Mouse (Mus musculus) neural tube, embryonic 13.5 days (tissue): Measurements from ENCODE around the gene Mprip. TPM values are rescaled to one million over a fixed set of nuclear protein-coding genes. Genes with fewer than 3 reads are reported as not detected.

ENCODE experiments used
- ATAC-seq: fragments of 200-750 bp; cut with Nextera tagmentation; 2 replicates; pipeline ENCODE4 v1.8.0; 2017; ENCODE audit warnings: low read depth, mild to moderate bottlenecking, moderate TSS enrichment, moderate library complexity
- H3K27ac ChIP-seq: fragments of 300-500 bp; sonication (generic); replicated peaks from 2 replicates; pipeline ENCODE4 v1.5.1; 2015; ENCODE audit warnings: moderate library complexity, mild to moderate bottlenecking, inconsistent platforms
- H3K27me3 ChIP-seq: fragments of 300-500 bp; sonication (generic); 2 replicates; pipeline ENCODE4 v1.6.1; 2015; ENCODE audit warnings: mild to moderate bottlenecking, inconsistent platforms
- H3K36me3 ChIP-seq: fragments of 300-500 bp; sonication (generic); 2 replicates; pipeline ENCODE4 v1.6.1; 2015; ENCODE audit warnings: mild to moderate bottlenecking, inconsistent platforms
- H3K4me1 ChIP-seq: fragments of 300-500 bp; sonication (generic); replicated peaks from 2 replicates; pipeline ENCODE4 v1.6.1; 2015; ENCODE audit warnings: inconsistent platforms
- H3K4me2 ChIP-seq: fragments of 300-500 bp; sonication (generic); 2 replicates; pipeline ENCODE4 v1.6.1; 2015; ENCODE audit warnings: inconsistent platforms, mild to moderate bottlenecking, moderate library complexity
- H3K4me3 ChIP-seq: fragments of 300-500 bp; sonication (generic); 2 replicates; pipeline ENCODE4 v1.5.1; 2015; ENCODE audit warnings: mild to moderate bottlenecking, inconsistent platforms
- H3K9ac ChIP-seq: fragments of 300-500 bp; sonication (generic); 2 replicates; pipeline ENCODE4 v1.6.1; 2015; ENCODE audit warnings: moderate library complexity, mild to moderate bottlenecking, inconsistent platforms
- H3K9me3 ChIP-seq: fragments of 300-500 bp; sonication (generic); 2 replicates; pipeline ENCODE4 v1.6.1; 2016; ENCODE audit warnings: inconsistent platforms
- WGBS: fragments of 180-500 bp; shearing (Covaris S2); methylation state at CpG from one replicate; pipeline ENCODE4 v1.1.7; 2015; 5-methylcytosine and 5-hydroxymethylcytosine counted together
- polyA plus RNA-seq: library from polyadenylated mRNA; unstranded; fragments of >200 nt; fragmentation: Nextera tagmentation; extraction: Ambion mirVana; gene quantifications from 2 replicates; pipeline ENCODE4 v1.2.1, GENCODE M21; 2015

Gene Mprip
- polyA plus RNA-seq, 1 experiment from 2014 or later = 73.5 TPM

- no peaks in the 10 kb centered on the region for H3K9me3 ChIP-seq
- H3K4me3 ChIP-seq = no peak overlapping the region
- 83% methylated on average over 12 of the region's 12 CpGs for WGBS
- H3K36me3 ChIP-seq = no peaks in the 10 kb centered on the region
- H3K27me3 ChIP-seq = no peaks in the 10 kb centered on the region
- no peaks in the 10 kb centered on the region for H3K4me1 ChIP-seq
- H3K4me2 ChIP-seq = no peak overlapping the region
- no peak for ATAC-seq
- no peak overlapping the region for H3K9ac ChIP-seq
- H3K27ac ChIP-seq = no peak overlapping the region
These were observed 25.0 kb upstream of the Mprip start for GRCm38 (mm10) chr11:59635821-59636694.

GRCm38 (mm10) chr11:59636695-59637414, 24.2 kb upstream of the Mprip start:
- Histone ChIP-seq H3K9ac (no peak overlapping the region), H3K9me3 (no peaks in the 10 kb centered on the region), H3K36me3 (no peaks in the 10 kb centered on the region), H3K4me3 (no peak overlapping the region), H3K27me3 (no peaks in the 10 kb centered on the region), H3K4me2 (no peak overlapping the region), H3K4me1 (no peaks in the 10 kb centered on the region), H3K27ac (no peak overlapping the region)
- ATAC-seq = no peak
- WGBS = 80% methylated on average over 7 of the region's 7 CpGs

- Histone ChIP-seq H3K9me3 (no peaks in the 10 kb centered on the region), H3K4me2 (no peak overlapping the region), H3K4me3 (no peak overlapping the region), H3K27ac (no peak overlapping the region), H3K4me1 (no peaks in the 10 kb centered on the region), H3K27me3 (no peaks in the 10 kb centered on the region), H3K36me3 (no peaks in the 10 kb centered on the region), H3K9ac (no peak overlapping the region)
- WGBS = 86% methylated on average over 4 of the region's 4 CpGs
- no peak for ATAC-seq
These were observed 21.0 kb upstream of the Mprip start for GRCm38 (mm10) chr11:59639957-59640643.

DNA sequence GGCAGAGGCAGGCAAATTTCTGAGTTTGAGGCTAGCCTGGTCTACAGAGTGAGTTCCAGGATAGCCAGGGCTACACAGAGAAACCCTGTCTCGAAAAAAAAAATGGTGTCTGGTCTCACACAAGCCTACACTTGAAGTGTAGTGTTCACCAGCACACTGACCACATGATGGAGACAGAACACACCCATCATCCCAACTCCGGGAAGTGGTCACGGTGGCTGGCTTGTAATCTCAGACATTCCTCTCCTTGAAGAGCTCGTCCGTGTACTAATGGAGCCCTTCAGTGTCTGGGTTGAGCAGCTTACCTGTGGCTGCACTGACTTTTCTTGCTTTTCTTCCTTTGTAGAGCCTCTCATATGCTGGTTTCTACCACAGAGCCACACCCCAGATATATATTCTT, 19.9 kb upstream of the Mprip start:
- Histone ChIP-seq H3K27me3 (no peaks in the 10 kb centered on the region), H3K4me2 (no peak overlapping the region), H3K36me3 (no peaks in the 10 kb centered on the region), H3K9me3 (no peaks in the 10 kb centered on the region), H3K4me1 (no peaks in the 10 kb centered on the region), H3K9ac (no peak overlapping the region), H3K27ac (no peak overlapping the region), H3K4me3 (no peak overlapping the region)
- no peak for ATAC-seq
- 83% methylated on average over 5 of the region's 5 CpGs for WGBS

DNA sequence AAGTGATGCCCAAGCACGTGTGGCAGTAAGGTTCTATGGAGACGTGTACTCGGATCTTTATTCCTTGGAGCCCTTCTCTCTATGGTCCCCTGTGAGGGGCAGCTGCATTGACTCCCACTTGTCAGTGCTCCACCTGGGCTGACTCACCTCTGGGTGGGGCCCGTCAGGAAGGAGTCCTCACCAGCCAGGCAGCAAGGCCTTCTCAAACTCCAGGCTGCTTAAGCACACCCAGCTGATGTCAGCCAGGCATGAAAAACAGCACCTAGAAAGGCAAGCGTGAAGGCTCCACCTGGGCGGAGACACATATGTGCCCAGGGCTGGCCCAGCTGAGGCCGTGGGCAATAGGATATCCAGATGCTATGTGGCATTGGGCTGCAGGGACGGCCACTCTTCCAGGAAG, 18.7 kb upstream of the Mprip start:
- no peak for ATAC-seq
- Histone ChIP-seq H3K9ac (no peak overlapping the region), H3K36me3 (no peaks in the 10 kb centered on the region), H3K4me1 (no peaks in the 10 kb centered on the region), H3K9me3 (no peaks in the 10 kb centered on the region), H3K27ac (no peak overlapping the region), H3K4me2 (no peak overlapping the region), H3K27me3 (no peaks in the 10 kb centered on the region), H3K4me3 (no peak overlapping the region)
- WGBS = 84% methylated on average over 8 of the region's 8 CpGs

DNA sequence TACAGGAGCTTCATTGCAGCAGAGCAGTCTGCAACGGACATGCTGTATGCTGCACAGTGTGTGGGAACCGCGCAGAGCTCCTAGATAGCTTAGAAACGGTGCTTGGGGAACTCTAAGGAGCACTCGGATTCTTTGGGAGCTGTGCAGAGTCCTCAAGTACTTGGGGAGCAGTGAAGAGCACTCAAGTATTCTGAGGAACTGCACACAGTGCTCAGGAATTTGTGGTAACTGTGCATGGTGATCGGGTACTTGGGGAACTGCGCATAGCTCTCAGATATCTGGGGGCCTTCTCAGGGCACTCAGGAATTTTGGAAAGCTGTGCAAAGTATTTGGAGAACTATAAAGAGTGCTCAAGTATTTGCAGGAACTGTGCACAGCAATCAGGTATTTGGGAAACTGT, 16.1 kb upstream of the Mprip start:
- Histone ChIP-seq H3K9me3 (no peaks in the 10 kb centered on the region), H3K9ac (no peak overlapping the region), H3K36me3 (no peaks in the 10 kb centered on the region), H3K4me3 (no peak overlapping the region), H3K4me1 (no peaks in the 10 kb centered on the region), H3K4me2 (no peak overlapping the region), H3K27ac (no peak overlapping the region), H3K27me3 (no peaks in the 10 kb centered on the region)
- no peak for ATAC-seq
- 64% methylated on average over 7 of the region's 7 CpGs for WGBS

DNA sequence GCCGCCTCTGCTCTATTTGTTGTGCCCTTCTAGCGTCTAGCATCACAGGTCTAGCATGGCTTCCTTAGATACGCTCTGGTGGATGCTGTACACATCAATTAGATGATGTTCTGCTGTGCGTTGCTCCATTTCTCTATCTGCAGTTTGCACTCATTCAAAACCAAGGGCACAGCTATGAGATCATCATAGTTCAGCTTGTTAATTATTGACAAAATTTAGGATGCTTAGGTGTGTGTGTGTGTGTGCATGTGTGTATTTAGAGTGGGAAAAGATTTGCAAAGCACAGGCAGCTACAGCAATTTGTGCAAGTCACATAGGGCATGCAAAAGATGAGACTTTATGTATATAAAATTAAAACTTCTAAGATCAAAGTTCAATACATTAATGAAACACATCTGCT, 12.0 kb upstream of the Mprip start:
- Histone ChIP-seq H3K4me2 (no peak overlapping the region), H3K27ac (no peak overlapping the region), H3K4me1 (no peaks in the 10 kb centered on the region), H3K36me3 (no peaks in the 10 kb centered on the region), H3K4me3 (no peak overlapping the region), H3K27me3 (no peaks in the 10 kb centered on the region), H3K9ac (no peak overlapping the region), H3K9me3 (no peaks in the 10 kb centered on the region)
- 74% methylated on average over 4 of the region's 4 CpGs for WGBS
- ATAC-seq = no peak

DNA sequence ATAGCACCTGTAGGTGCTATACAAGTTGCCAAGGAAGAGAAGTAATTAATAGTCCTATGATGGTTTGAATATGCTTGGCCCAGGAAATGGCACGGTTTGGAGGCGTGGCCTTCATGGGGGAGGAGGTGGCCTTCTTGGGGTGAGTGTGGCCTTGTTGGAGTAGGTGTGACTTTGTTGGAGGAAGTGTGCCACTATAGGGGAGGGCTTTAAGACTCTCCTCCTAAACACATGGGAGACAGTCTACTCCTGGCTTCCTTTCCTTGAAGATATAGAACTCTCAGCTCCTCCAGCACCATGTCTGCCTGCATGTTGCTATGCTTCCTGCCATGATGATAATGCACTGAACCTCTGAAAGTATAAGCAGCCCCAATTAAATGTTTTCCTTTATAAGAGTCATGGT, 8.1 kb upstream of the Mprip start:
- Histone ChIP-seq H3K4me1 (no peaks in the 10 kb centered on the region), H3K27me3 (no peaks in the 10 kb centered on the region)
- 85% methylated on average over 2 of the region's 2 CpGs for WGBS

DNA sequence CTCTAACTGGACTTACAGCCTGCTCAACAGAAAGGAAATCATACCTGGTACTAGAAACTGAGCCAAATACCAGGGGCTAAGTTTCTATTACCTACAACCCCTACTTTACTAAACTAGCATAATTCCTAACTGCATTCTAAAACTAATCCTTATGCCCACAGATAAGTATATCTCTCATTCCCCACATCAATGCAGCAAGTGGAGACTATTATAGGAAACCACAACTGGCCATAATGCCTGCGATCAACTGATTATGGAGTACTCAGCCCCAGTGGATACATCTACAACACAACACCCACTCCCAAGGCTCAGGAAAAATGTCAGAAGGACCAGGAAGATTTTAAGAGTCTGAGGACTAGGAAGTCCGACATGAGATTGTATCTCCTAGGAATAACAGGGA, 7.6 kb upstream of the Mprip start:
- Histone ChIP-seq H3K4me1 (no peaks in the 10 kb centered on the region), H3K9ac (no peak overlapping the region), H3K9me3 (no peaks in the 10 kb centered on the region), H3K4me2 (no peak overlapping the region), H3K27me3 (no peaks in the 10 kb centered on the region), H3K27ac (peak overlapping the region; percentile 67), H3K36me3 (no peaks in the 10 kb centered on the region), H3K4me3 (no peak overlapping the region)
- WGBS = 84% methylated on average over 2 of the region's 2 CpGs
- ATAC-seq = no peak

More for the DNA sequence above, 8.1 kb upstream of the Mprip start:
- ATAC-seq = no peak
- no peak overlapping the region for H3K9ac ChIP-seq
- no peak overlapping the region for H3K4me3 ChIP-seq
- H3K9me3 ChIP-seq = no peaks in the 10 kb centered on the region
- H3K4me2 ChIP-seq = no peak overlapping the region
- no peaks in the 10 kb centered on the region for H3K36me3 ChIP-seq
- peak overlapping the region; percentile 42; the same call in 1 of the 2 replicates for H3K27ac ChIP-seq

DNA sequence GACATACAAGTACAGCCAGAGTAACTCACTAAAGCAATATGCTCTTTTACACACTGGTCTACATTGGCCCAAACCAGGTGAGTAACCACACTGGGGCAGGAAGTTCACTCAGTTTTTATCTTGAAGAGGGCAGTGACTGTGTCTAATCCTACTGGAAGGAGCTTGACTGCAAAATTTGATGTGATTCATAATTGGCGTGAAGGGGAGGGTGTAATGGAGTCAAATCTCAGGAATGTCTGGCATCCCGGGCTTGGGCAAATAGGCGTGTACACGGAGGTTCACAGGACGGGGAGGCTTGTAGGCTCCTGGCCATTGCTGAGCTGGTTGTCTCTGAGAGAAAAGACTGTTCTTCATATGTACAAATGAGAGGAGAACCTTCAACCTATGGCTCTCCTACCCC, 5.8 kb upstream of the Mprip start:
- no peak for ATAC-seq
- Histone ChIP-seq H3K4me3 (no peak overlapping the region), H3K27me3 (no peaks in the 10 kb centered on the region), H3K4me1 (no peaks in the 10 kb centered on the region), H3K9ac (no peak overlapping the region), H3K9me3 (no peaks in the 10 kb centered on the region), H3K36me3 (no peaks in the 10 kb centered on the region), H3K27ac (no peak overlapping the region), H3K4me2 (no peak overlapping the region)
- 74% methylated on average over 5 of the region's 5 CpGs for WGBS

GRCm38 (mm10) chr11:59656016-59656415, 5.1 kb upstream of the Mprip start:
- Histone ChIP-seq H3K36me3 (no peaks in the 10 kb centered on the region), H3K4me1 (peaks cover under 1% of the 10 kb centered on the region; the same call in 1 of the 2 replicates), H3K27ac (no peak overlapping the region), H3K27me3 (no peaks in the 10 kb centered on the region), H3K9me3 (no peaks in the 10 kb centered on the region), H3K4me2 (no peak overlapping the region), H3K4me3 (no peak overlapping the region), H3K9ac (no peak overlapping the region)
- no peak for ATAC-seq
- WGBS = 61% methylated on average over 7 of the region's 7 CpGs

DNA sequence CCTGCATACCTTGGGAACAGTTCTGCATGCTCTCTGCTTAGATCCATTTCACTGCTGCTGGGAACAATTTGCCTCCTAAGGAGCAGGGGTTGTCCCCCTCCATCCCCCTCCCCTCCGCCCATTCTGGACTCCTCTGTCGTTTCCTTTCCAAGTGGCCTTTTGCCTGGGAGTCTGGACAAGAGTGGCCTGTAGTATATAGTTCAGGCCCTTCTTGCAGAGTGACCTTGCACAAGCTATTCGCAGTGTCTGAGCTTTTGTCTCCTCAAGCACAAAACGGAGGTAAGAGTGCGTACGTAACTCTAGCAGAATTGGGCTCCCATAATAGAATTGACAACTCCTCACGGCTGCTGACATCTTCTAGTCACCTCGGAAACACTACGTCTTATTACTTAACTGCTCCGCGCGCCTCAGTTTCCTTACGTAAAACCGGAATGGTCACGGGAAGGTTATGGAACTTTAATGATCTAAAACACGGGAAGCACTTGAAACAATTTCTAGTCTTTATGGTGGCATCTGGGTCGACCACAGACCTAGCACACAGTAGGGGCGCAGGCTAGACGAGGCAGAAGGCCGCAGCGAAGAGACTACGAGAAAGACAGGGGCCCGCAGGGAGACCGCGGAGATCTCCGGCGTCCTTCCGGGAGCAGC, 620 bp downstream of the Mprip start:
- no peaks in the 10 kb centered on the region for H3K27me3 ChIP-seq
- peaks cover 46% of the 10 kb centered on the region for H3K4me1 ChIP-seq
- peak overlapping the region; percentile 75 for H3K9ac ChIP-seq
- H3K9me3 ChIP-seq = no peaks in the 10 kb centered on the region
- WGBS = 1% methylated on average over 28 of the region's 28 CpGs
- peak overlapping the region; percentile 82 for H3K4me3 ChIP-seq
- no peaks in the 10 kb centered on the region for H3K36me3 ChIP-seq
- ATAC-seq = peak; percentile 29; the same call in 1 of the 2 replicates
- H3K27ac ChIP-seq = peak overlapping the region; percentile 94
- H3K4me2 ChIP-seq = peak overlapping the region; percentile 93
